Mouse (Mus musculus) heart, embryonic 11.5 days (tissue): ENCODE measurements around the gene Vim. TPM values are rescaled to one million over a fixed set of nuclear protein-coding genes. Genes with fewer than 3 reads are reported as not detected.

Experiments used
- ATAC-seq: fragments of 200-750 bp; cut with Nextera tagmentation; replicated peaks from 2 replicates; pipeline ENCODE4 v1.8.0; 2017; ENCODE audit warnings: moderate library complexity; ENCODE audit not compliant: insufficient number of reproducible peaks, low FRiP score, low TSS enrichment
- H3K27ac ChIP-seq: fragments of 300-500 bp; sonication (generic); 2 replicates; pipeline ENCODE4 v1.5.1; 2014; ENCODE audit warnings: mild to moderate bottlenecking, low read depth, low read length
- H3K27me3 ChIP-seq: fragments of 300-500 bp; sonication (generic); 2 replicates; pipeline ENCODE4 v1.6.1; 2014; ENCODE audit warnings: mild to moderate bottlenecking, low read length, mixed read lengths; ENCODE audit not compliant: control insufficient read depth, insufficient read depth
- H3K36me3 ChIP-seq: fragments of 300-500 bp; sonication (generic); 2 replicates; pipeline ENCODE4 v1.6.1; 2014; ENCODE audit warnings: mild to moderate bottlenecking, low read length, moderate library complexity, mixed read lengths; ENCODE audit not compliant: control insufficient read depth, insufficient read depth
- H3K4me1 ChIP-seq: fragments of 300-500 bp; sonication (generic); 2 replicates; pipeline ENCODE4 v1.6.1; 2014; ENCODE audit warnings: low read length; ENCODE audit not compliant: control insufficient read depth, insufficient read depth
- H3K4me2 ChIP-seq: fragments of 300-500 bp; sonication (generic); 2 replicates; pipeline ENCODE4 v1.6.1; 2014; ENCODE audit warnings: mild to moderate bottlenecking, moderate library complexity
- H3K4me3 ChIP-seq: fragments of 300-500 bp; sonication (generic); 2 replicates; pipeline ENCODE4 v1.5.1; 2014; ENCODE audit warnings: low read depth, low read length
- H3K9ac ChIP-seq: fragments of 300-500 bp; sonication (generic); 2 replicates; pipeline ENCODE4 v1.6.1; 2014; ENCODE audit warnings: mild to moderate bottlenecking, low read depth, low read length, moderate library complexity
- H3K9me3 ChIP-seq: fragments of 300-500 bp; sonication (generic); replicated peaks from 2 replicates; pipeline ENCODE4 v1.6.1; 2016; ENCODE audit warnings: low read length; ENCODE audit not compliant: control insufficient read depth
- WGBS: fragments of 180-500 bp; shearing (Covaris S2); extraction: QIAGEN DNeasy Blood & Tissue Kit; methylation state at CpG from one replicate; pipeline ENCODE4 v1.1.7; 2014; ENCODE audit not compliant: insufficient replicate concordance; 5-methylcytosine and 5-hydroxymethylcytosine counted together
- polyA plus RNA-seq: library from polyadenylated mRNA; unstranded; fragments of >200 nt; fragmentation: Nextera tagmentation; extraction: Ambion mirVana; gene quantifications from 2 replicates; pipeline ENCODE4 v1.2.1, GENCODE M21; 2014

Vim gene
- polyA plus RNA-seq, 1 experiment from 2014 or later = 947 TPM

GRCm38 (mm10) chr2:13558607-13559262, 15.0 kb upstream of the Vim start:
- H3K4me3 ChIP-seq = no peak overlapping the region
- ATAC-seq = no peak
- no peak overlapping the region for H3K27ac ChIP-seq
- H3K4me2 ChIP-seq = no peak overlapping the region
- 0 out of 2 replicates have a peak, but pooled peaks cover 3% of the 10 kb centered on the region for H3K4me1 ChIP-seq
- no peak overlapping the region for H3K9ac ChIP-seq
- 42% methylated on average over 5 of the region's 5 CpGs for WGBS
- no peaks in the 10 kb centered on the region for H3K9me3 ChIP-seq
- H3K27me3 ChIP-seq = no peaks in the 10 kb centered on the region
- no peaks in the 10 kb centered on the region for H3K36me3 ChIP-seq

- H3K4me1 ChIP-seq = 0 out of 2 replicates have a peak, but pooled peaks cover under 1% of the 10 kb centered on the region
- H3K36me3 ChIP-seq = no peaks in the 10 kb centered on the region
- H3K27me3 ChIP-seq = no peaks in the 10 kb centered on the region
- no peaks in the 10 kb centered on the region for H3K9me3 ChIP-seq
- WGBS = 72% methylated on average over 5 of the region's 5 CpGs
- H3K4me2 ChIP-seq = no peak overlapping the region
- no peak overlapping the region for H3K9ac ChIP-seq
- no peak overlapping the region for H3K27ac ChIP-seq
- no peak overlapping the region for H3K4me3 ChIP-seq
- ATAC-seq = no peak
Measured at GRCm38 (mm10) chr2:13559303-13559702, 14.4 kb upstream of the Vim start.

DNA sequence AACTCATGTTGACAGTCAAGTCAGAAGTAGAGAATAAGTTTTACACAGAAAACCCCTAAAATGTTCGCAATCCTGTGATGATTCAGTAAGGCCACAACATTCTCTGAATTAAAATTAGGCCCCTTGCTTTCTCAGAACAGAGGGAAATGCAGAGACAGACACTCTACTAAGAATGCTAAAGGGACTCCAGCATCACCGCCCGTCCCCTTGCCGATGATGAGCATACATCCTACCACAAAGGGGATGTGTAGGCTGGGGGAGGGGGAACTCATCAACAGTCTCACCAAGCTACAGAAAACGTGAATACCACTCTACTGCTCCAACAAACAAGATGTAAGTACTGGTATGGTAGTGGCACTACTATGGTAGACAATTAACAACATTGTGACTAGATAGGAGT, 14.0 kb upstream of the Vim start:
- no peak overlapping the region for H3K4me3 ChIP-seq
- no peak overlapping the region for H3K9ac ChIP-seq
- no peak overlapping the region for H3K27ac ChIP-seq
- WGBS = 78% methylated on average over 5 of the region's 5 CpGs
- H3K4me1 ChIP-seq = no peaks in the 10 kb centered on the region
- no peak for ATAC-seq
- no peak overlapping the region for H3K4me2 ChIP-seq
- H3K27me3 ChIP-seq = no peaks in the 10 kb centered on the region
- no peaks in the 10 kb centered on the region for H3K9me3 ChIP-seq
- H3K36me3 ChIP-seq = no peaks in the 10 kb centered on the region

- Histone ChIP-seq H3K27ac (no peak overlapping the region), H3K9me3 (no peaks in the 10 kb centered on the region), H3K4me1 (no peaks in the 10 kb centered on the region), H3K27me3 (no peaks in the 10 kb centered on the region), H3K36me3 (no peaks in the 10 kb centered on the region), H3K4me3 (no peak overlapping the region), H3K9ac (no peak overlapping the region), H3K4me2 (no peak overlapping the region)
- ATAC-seq = no peak
- 67% methylated on average over 2 of the region's 2 CpGs for WGBS
Measured at GRCm38 (mm10) chr2:13560396-13560795, 13.3 kb upstream of the Vim start.

GRCm38 (mm10) chr2:13570122-13570521, 3.6 kb upstream of the Vim start:
- no peaks in the 10 kb centered on the region for H3K27me3 ChIP-seq
- H3K27ac ChIP-seq = no peak overlapping the region
- H3K36me3 ChIP-seq = no peaks in the 10 kb centered on the region
- no peak overlapping the region for H3K4me3 ChIP-seq
- 59% methylated on average over 2 of the region's 2 CpGs for WGBS
- H3K4me1 ChIP-seq = peaks cover 11% of the 10 kb centered on the region
- no peak overlapping the region for H3K4me2 ChIP-seq
- ATAC-seq = no peak
- no peaks in the 10 kb centered on the region for H3K9me3 ChIP-seq
- no peak overlapping the region for H3K9ac ChIP-seq

GRCm38 (mm10) chr2:13572101-13572553, 1.6 kb upstream of the Vim start:
- Histone ChIP-seq H3K4me3 (no peak overlapping the region), H3K36me3 (peaks cover 1% of the 10 kb centered on the region), H3K4me2 (peak overlapping the region; percentile 77), H3K9me3 (no peaks in the 10 kb centered on the region), H3K27ac (peak overlapping the region; percentile 98), H3K27me3 (no peaks in the 10 kb centered on the region), H3K9ac (peak overlapping the region; percentile 95), H3K4me1 (peaks cover 14% of the 10 kb centered on the region)
- WGBS = 23% methylated on average over 4 of the region's 4 CpGs
- ATAC-seq = no peak

GRCm38 (mm10) chr2:13572647-13573407, 900 bp upstream of the Vim start:
- Histone ChIP-seq H3K36me3 (peaks cover 5% of the 10 kb centered on the region), H3K4me3 (peak overlapping the region; percentile 94), H3K4me2 (peak overlapping the region; percentile 77), H3K27ac (peak overlapping the region; percentile 98), H3K4me1 (peaks cover 14% of the 10 kb centered on the region), H3K9ac (peak overlapping the region; percentile 95), H3K27me3 (no peaks in the 10 kb centered on the region), H3K9me3 (no peaks in the 10 kb centered on the region)
- 8% methylated on average over 12 of the region's 12 CpGs for WGBS
- no peak for ATAC-seq

- peak; percentile 86 for ATAC-seq
- WGBS = under 1% methylated on average over 46 of the region's 46 CpGs
- H3K9ac ChIP-seq = peak overlapping the region; percentile 95
- peaks cover 14% of the 10 kb centered on the region for H3K4me1 ChIP-seq
- peaks cover 10% of the 10 kb centered on the region for H3K36me3 ChIP-seq
- peak overlapping the region; percentile 77 for H3K4me2 ChIP-seq
- peak overlapping the region; percentile 94 for H3K4me3 ChIP-seq
- no peaks in the 10 kb centered on the region for H3K27me3 ChIP-seq
- H3K9me3 ChIP-seq = no peaks in the 10 kb centered on the region
- peak overlapping the region; percentile 98 for H3K27ac ChIP-seq
Measured at GRCm38 (mm10) chr2:13574066-13574800, 506 bp downstream of the Vim start.
